Mouse (Mus musculus): Measurements from ENCODE around the gene Tex10. TPM values are rescaled to one million over a fixed set of nuclear protein-coding genes. Genes with fewer than 3 reads are reported as not detected.

Gene Tex10
- 30.4 and 31.4 TPM in 2 replicates for polyA plus RNA-seq (2012; rRNA removed)

DNA sequence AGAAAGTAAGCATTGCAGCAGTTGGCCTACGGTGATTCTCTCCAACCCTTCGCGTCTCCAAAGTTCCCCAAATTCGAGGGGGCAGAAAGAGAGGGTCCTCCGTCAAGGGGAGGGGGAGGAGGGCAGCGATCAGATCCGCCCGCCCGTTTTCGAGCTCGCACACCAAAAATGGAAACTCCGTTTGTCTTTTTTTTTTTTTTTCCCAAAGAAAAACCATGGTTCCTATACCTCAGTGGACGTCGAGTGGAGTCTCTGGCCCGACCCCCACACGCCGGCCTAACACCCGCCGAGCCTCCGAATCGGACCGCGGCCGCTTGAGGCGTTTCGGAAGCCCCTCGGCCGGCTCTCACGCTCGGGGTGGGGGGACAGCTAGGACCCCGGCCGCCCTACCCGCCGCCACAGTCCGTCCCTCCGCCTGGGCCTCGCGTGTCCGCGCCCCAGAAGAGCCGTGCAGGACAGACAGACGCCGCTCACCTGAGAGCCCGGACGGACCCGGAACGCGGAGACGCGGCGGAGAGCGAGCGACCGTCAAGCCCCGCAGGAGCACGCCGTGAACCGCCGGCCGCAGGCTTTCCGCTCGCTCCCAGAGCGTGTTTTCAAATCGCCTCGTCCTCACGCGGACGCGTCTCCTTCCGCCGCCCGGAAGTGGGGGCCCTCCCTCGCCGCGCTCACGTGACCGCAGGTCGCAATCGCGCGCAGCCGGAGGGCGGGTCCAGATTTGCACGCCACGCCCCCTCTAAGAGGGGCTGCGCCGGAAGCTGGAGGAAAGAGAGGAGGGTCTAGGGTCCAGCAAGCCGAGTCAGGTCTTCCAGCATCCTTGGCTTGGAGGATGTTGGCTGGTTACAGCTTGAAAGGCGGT lies at the start of gene Tex10:
Gene Tex10 (minus strand): TSS at position 668 of the 859 bp plus-strand sequence.

Other genes starting within 250 kb of the Tex10 start
- 27.9 and 29.4 TPM in 2 replicates for gene Erp44, start 193.9 kb downstream of the Tex10 start, polyA plus RNA-seq (2012; rRNA removed)
- 7.0 and 7.7 TPM in 2 replicates for gene Invs, start 193.7 kb downstream of the Tex10 start, polyA plus RNA-seq (2012; rRNA removed)
- gene Msantd3, start 66.5 kb upstream of the Tex10 start, polyA plus RNA-seq (2012; rRNA removed) = 44.3 and 45.2 TPM in 2 replicates
- gene Tmeff1, start 111.7 kb upstream of the Tex10 start, polyA plus RNA-seq (2012; rRNA removed) = 299 and 321 TPM in 2 replicates
- gene Cavin4, start 190.1 kb upstream of the Tex10 start, polyA plus RNA-seq (2012; rRNA removed) = 2.1 and 3.2 TPM in 2 replicates

All from central nervous system, embryonic 18 days (tissue).